Mouse (Mus musculus) forebrain, embryonic 11.5 days (tissue): ENCODE results near the gene Pde4c. TPM values are rescaled to one million over a fixed set of nuclear protein-coding genes. Genes with fewer than 3 reads are reported as not detected.

Experiments
- ATAC-seq: fragments of 200-750 bp; cut with Nextera tagmentation; replicated peaks from 2 replicates; pipeline ENCODE4 v1.8.0; 2017; ENCODE audit warnings: moderate TSS enrichment; ENCODE audit not compliant: low FRiP score
- DNase-seq: peaks from one replicate; pipeline ENCODE4 v3.0.0-alpha.2; 2017; ENCODE audit warnings: low spot score
- H3K27ac ChIP-seq: fragments of 300-500 bp; sonication (generic); 2 replicates; pipeline ENCODE4 v1.5.1; 2014; ENCODE audit warnings: low read depth, low read length
- H3K27me3 ChIP-seq: fragments of 300-500 bp; sonication (generic); 2 replicates; pipeline ENCODE4 v1.6.1; 2014; ENCODE audit warnings: mild to moderate bottlenecking, low read length, mixed read lengths; ENCODE audit not compliant: control insufficient read depth, insufficient read depth
- H3K36me3 ChIP-seq: fragments of 300-500 bp; sonication (generic); 2 replicates; pipeline ENCODE4 v1.6.1; 2014; ENCODE audit warnings: mild to moderate bottlenecking, low read length, moderate library complexity, mixed read lengths; ENCODE audit not compliant: control insufficient read depth, insufficient read depth
- H3K4me1 ChIP-seq: fragments of 300-500 bp; sonication (generic); replicated peaks from 2 replicates; pipeline ENCODE4 v1.6.1; 2014; ENCODE audit warnings: low read length, mixed read lengths; ENCODE audit not compliant: control insufficient read depth, insufficient read depth
- H3K4me2 ChIP-seq: fragments of 300-500 bp; sonication (generic); 2 replicates; pipeline ENCODE4 v1.6.1; 2014; ENCODE audit warnings: low read depth, mild to moderate bottlenecking, low read length, moderate library complexity, mixed read lengths; ENCODE audit not compliant: severe bottlenecking
- H3K4me3 ChIP-seq: fragments of 300-500 bp; sonication (generic); 2 replicates; pipeline ENCODE4 v1.5.1; 2014; ENCODE audit warnings: low read depth, low read length
- H3K9ac ChIP-seq: fragments of 300-500 bp; sonication (generic); 2 replicates; pipeline ENCODE4 v1.6.1; 2014; ENCODE audit warnings: low read length
- H3K9me3 ChIP-seq: fragments of 300-500 bp; sonication (generic); 2 replicates; pipeline ENCODE4 v1.6.1; 2016; ENCODE audit warnings: low read length, mixed read lengths; ENCODE audit not compliant: control insufficient read depth
- WGBS: fragments of 180-500 bp; shearing (Covaris S2); extraction: QIAGEN DNeasy Blood & Tissue Kit; methylation state at CpG from one replicate; pipeline ENCODE4 v1.1.7; 2014; 5-methylcytosine and 5-hydroxymethylcytosine counted together
- polyA plus RNA-seq: library from polyadenylated mRNA; unstranded; fragments of >200 nt; fragmentation: Nextera tagmentation; extraction: Ambion mirVana; gene quantifications from 2 replicates; pipeline ENCODE4 v1.2.1, GENCODE M21; 2014

Gene Pde4c
- polyA plus RNA-seq, result 0.13 and 0.37 TPM in 2 replicates

- H3K27ac ChIP-seq, result no peak within 1 kb of the TSS
These were observed at the start of gene Pde4c for GRCm38 (mm10) chr8:70723486-70724210. Gene Pde4c (plus strand): TSS chr8:70723720.

GRCm38 (mm10) chr8:70674109-70674508, 49.4 kb upstream of the Pde4c start:
- H3K27me3 ChIP-seq, result no peaks in the 10 kb centered on the region
- H3K9ac ChIP-seq, result peak overlapping the region; percentile 75
- ATAC-seq, result 0 out of 2 replicates have a peak, but pooled peaks have one; percentile 9
- peak overlapping the region; percentile 63 for H3K4me3 ChIP-seq
- peak overlapping the region; percentile 74 for H3K4me2 ChIP-seq
- peaks cover 11% of the 10 kb centered on the region for H3K4me1 ChIP-seq
- no peaks in the 10 kb centered on the region for H3K9me3 ChIP-seq
- peak overlapping the region; percentile 87 for H3K27ac ChIP-seq
- WGBS, result 81% methylated on average over 3 of the region's 3 CpGs
- peaks cover 11% of the 10 kb centered on the region; the same call in 1 of the 2 replicates for H3K36me3 ChIP-seq
- DNase-seq, result no peak

More at GRCm38 (mm10) chr8:70723486-70724210, at the start of gene Pde4c:
- no peaks in the 10 kb centered on the region for H3K36me3 ChIP-seq
- ATAC-seq, result no peak
- 75% methylated on average over 7 of the region's 7 CpGs for WGBS
- no peak within 1 kb of the TSS for H3K4me2 ChIP-seq
- no peak for DNase-seq
- peaks cover 3% of the 10 kb centered on the region for H3K27me3 ChIP-seq
- no peak within 1 kb of the TSS for H3K4me3 ChIP-seq
- no peaks in the 10 kb centered on the region for H3K4me1 ChIP-seq
- H3K9ac ChIP-seq, result no peak within 1 kb of the TSS
- no peaks in the 10 kb centered on the region for H3K9me3 ChIP-seq

- ATAC-seq (no peak), DNase-seq (no peak)
- no peak overlapping the region for H3K4me3 ChIP-seq
- H3K4me1 ChIP-seq, result peaks cover 11% of the 10 kb centered on the region
- H3K9ac ChIP-seq, result peak overlapping the region; percentile 75; the same call in 1 of the 2 replicates
- H3K36me3 ChIP-seq, result peaks cover 15% of the 10 kb centered on the region; the same call in 1 of the 2 replicates
- 82% methylated on average over 4 of the region's 4 CpGs for WGBS
- no peak overlapping the region for H3K4me2 ChIP-seq
- no peaks in the 10 kb centered on the region for H3K27me3 ChIP-seq
- no peaks in the 10 kb centered on the region for H3K9me3 ChIP-seq
- H3K27ac ChIP-seq, result no peak overlapping the region
These were observed 48.8 kb upstream of the Pde4c start for GRCm38 (mm10) chr8:70674716-70675115.

- 74% methylated on average over 1 of the region's 1 CpGs for WGBS
- Histone ChIP-seq H3K36me3 (peaks cover 15% of the 10 kb centered on the region; the same call in 1 of the 2 replicates), H3K27ac (no peak overlapping the region), H3K9me3 (no peaks in the 10 kb centered on the region), H3K4me2 (no peak overlapping the region), H3K9ac (no peak overlapping the region), H3K4me3 (no peak overlapping the region), H3K27me3 (no peaks in the 10 kb centered on the region), H3K4me1 (peaks cover 11% of the 10 kb centered on the region)
- no peak for DNase-seq
- ATAC-seq, result no peak
These were observed 48.2 kb upstream of the Pde4c start for GRCm38 (mm10) chr8:70675336-70675735.

- DNase-seq, result no peak
- Histone ChIP-seq H3K9me3 (no peaks in the 10 kb centered on the region), H3K4me3 (no peak overlapping the region), H3K27me3 (no peaks in the 10 kb centered on the region), H3K4me2 (no peak overlapping the region), H3K36me3 (peaks cover 15% of the 10 kb centered on the region; the same call in 1 of the 2 replicates), H3K27ac (no peak overlapping the region), H3K9ac (no peak overlapping the region), H3K4me1 (peaks cover 13% of the 10 kb centered on the region)
- 90% methylated on average over 15 of the region's 15 CpGs for WGBS
- no peak for ATAC-seq
These were observed 46.0 kb upstream of the Pde4c start for GRCm38 (mm10) chr8:70677451-70678080.

GRCm38 (mm10) chr8:70678679-70679078, 44.8 kb upstream of the Pde4c start:
- no peak overlapping the region for H3K4me2 ChIP-seq
- H3K27me3 ChIP-seq, result no peaks in the 10 kb centered on the region
- peaks cover 13% of the 10 kb centered on the region for H3K4me1 ChIP-seq
- DNase-seq, result no peak
- no peak overlapping the region for H3K27ac ChIP-seq
- no peak for ATAC-seq
- peaks cover 15% of the 10 kb centered on the region; the same call in 1 of the 2 replicates for H3K36me3 ChIP-seq
- H3K9ac ChIP-seq, result no peak overlapping the region
- no peaks in the 10 kb centered on the region for H3K9me3 ChIP-seq
- H3K4me3 ChIP-seq, result no peak overlapping the region

GRCm38 (mm10) chr8:70679404-70679803, 44.1 kb upstream of the Pde4c start:
- H3K4me1 ChIP-seq, result peaks cover 8% of the 10 kb centered on the region
- H3K27me3 ChIP-seq, result no peaks in the 10 kb centered on the region
- H3K36me3 ChIP-seq, result peaks cover 15% of the 10 kb centered on the region; the same call in 1 of the 2 replicates
- no peak overlapping the region for H3K4me3 ChIP-seq
- ATAC-seq, result no peak
- H3K9ac ChIP-seq, result no peak overlapping the region; the same call in 1 of the 2 replicates
- no peak overlapping the region for H3K27ac ChIP-seq
- no peak overlapping the region for H3K4me2 ChIP-seq
- WGBS, result 92% methylated on average over 4 of the region's 4 CpGs
- no peak for DNase-seq
- H3K9me3 ChIP-seq, result no peaks in the 10 kb centered on the region

GRCm38 (mm10) chr8:70680039-70680438, 43.5 kb upstream of the Pde4c start:
- H3K4me3 ChIP-seq, result no peak overlapping the region
- no peak overlapping the region for H3K4me2 ChIP-seq
- no peaks in the 10 kb centered on the region for H3K27me3 ChIP-seq
- 90% methylated on average over 3 of the region's 3 CpGs for WGBS
- H3K27ac ChIP-seq, result no peak overlapping the region
- H3K9me3 ChIP-seq, result no peaks in the 10 kb centered on the region
- no peak for DNase-seq
- ATAC-seq, result no peak
- H3K4me1 ChIP-seq, result peaks cover 4% of the 10 kb centered on the region; the same call in 1 of the 2 replicates
- no peak overlapping the region for H3K9ac ChIP-seq
- H3K36me3 ChIP-seq, result peaks cover 15% of the 10 kb centered on the region; the same call in 1 of the 2 replicates
